Mouse (Mus musculus) C2C12 (cell line): ENCODE data around the gene Lcmt1.

Experiments used
- CEBPB ChIP-seq: IDR thresholded peaks from one replicate; pipeline ENCODE4 v1.6.1; 2011; ENCODE audit warnings: low read depth, mild to moderate bottlenecking, control low read depth, moderate library complexity
- CTCF ChIP-seq: IDR thresholded peaks from one replicate; pipeline ENCODE4 v1.5.1; 2011; ENCODE audit not compliant: control insufficient read depth, insufficient read depth, insufficient read length
- FOSL1 ChIP-seq: IDR thresholded peaks from one replicate; pipeline ENCODE4 v1.8.0; 2011; ENCODE audit warnings: mild to moderate bottlenecking, low read length; ENCODE audit not compliant: poor library complexity, insufficient read depth, severe bottlenecking
- MYOG ChIP-seq: IDR thresholded peaks from one replicate; pipeline ENCODE4 v1.6.1; 2011; ENCODE audit not compliant: control insufficient read depth, insufficient read length; ENCODE audit errors: extremely low read depth
- USF1 ChIP-seq: IDR thresholded peaks from one replicate; pipeline ENCODE4 v1.6.1; 2011; ENCODE audit warnings: low read depth, mild to moderate bottlenecking, control low read depth, moderate library complexity

- no peak for TF ChIP-seq CTCF
- no peak for TF ChIP-seq USF1
- no peak for TF ChIP-seq FOSL1
- no peak for TF ChIP-seq MYOG
- TF ChIP-seq CEBPB = no peak
These were observed 1.1 kb downstream of the Lcmt1 start for GRCm38 (mm10) chr7:123370700-123371099.
